Mouse (Mus musculus): ENCODE results near the gene Wipi2.

- TF ChIP-seq POLR2A (IDR thresholded peaks at IDR 0.05; ENCODE audit: extremely low read depth, insufficient read depth, low read length): no peak
- TF ChIP-seq CTCF (IDR thresholded peaks at IDR 0.05; ENCODE audit: extremely low read depth, insufficient read depth, low read length): no peak
Measured at GRCm38 (mm10) chr5:142700842-142701589, 73.5 kb downstream of the Wipi2 start.

All from cortical plate, adult 2 months (tissue).